Mouse (Mus musculus): ENCODE data around the gene Arl9.

DNA sequence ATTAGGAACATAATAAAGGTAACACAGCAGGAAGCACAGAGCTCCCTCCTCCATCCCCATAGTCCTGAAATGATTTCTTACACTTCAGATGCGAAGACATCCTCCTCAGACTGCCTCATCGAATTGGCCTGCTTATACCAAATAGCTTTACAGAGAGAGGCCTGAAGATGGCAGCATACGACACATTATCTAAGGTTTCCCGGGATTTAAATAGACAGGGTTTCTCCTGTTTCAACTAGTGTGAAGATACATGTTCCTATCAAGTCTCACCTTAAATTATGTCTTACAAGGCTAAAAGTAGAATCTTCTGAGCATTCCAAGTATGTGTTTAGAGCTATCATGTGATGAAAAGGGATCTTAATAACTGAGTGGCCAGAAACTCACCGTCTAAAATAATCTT, 5.4 kb upstream of the Arl9 start:
- TF ChIP-seq CTCF (IDR thresholded peaks at IDR 0.05; ENCODE audit: low read depth, low read length) (peak; percentile 16), POLR2A (IDR thresholded peaks at IDR 0.05; ENCODE audit: insufficient read depth, low read length) (no peak), EP300 (IDR thresholded peaks at IDR 0.05; ENCODE audit: insufficient read depth, low read depth, low read length) (no peak)

Data from ES-Bruce4 (cell line).